Mouse (Mus musculus) heart, adult 2 months (tissue): ENCODE data around the gene Zfp59.
"Not testable (repeated sequence)": the region's sequence is repeated elsewhere in the genome, so short reads cannot be mapped to it uniquely, and the experiment has no call there.

Experiments
- CTCF ChIP-seq: fragments of 200-600 bp; IDR thresholded peaks from 2 replicates; pipeline ENCODE4 v1.8.1; 2022; ENCODE audit warnings: antibody characterized with exemption, mild to moderate bottlenecking, moderate library complexity
- EP300 ChIP-seq: fragments of 200-500 bp; IDR thresholded peaks from 2 replicates; pipeline ENCODE4 v1.6.1; 2011; ENCODE audit warnings: low read depth, low read length, control low read depth; ENCODE audit not compliant: insufficient read depth
- POLR2A ChIP-seq: fragments of 200-500 bp; IDR thresholded peaks from 2 replicates; pipeline ENCODE4 v1.6.1; 2011; ENCODE audit warnings: mild to moderate bottlenecking, low read depth, low read length, control low read depth; ENCODE audit not compliant: insufficient read depth

GRCm38 (mm10) chr7:27862578-27862977 is 24.2 kb downstream of the Zfp59 start:
- not testable (repeated sequence) for TF ChIP-seq CTCF, EP300, POLR2A
